Mouse (Mus musculus) small intestine, adult 2 months (tissue): Measurements from ENCODE around the gene 4921507P07Rik. TPM values are rescaled to one million over a fixed set of nuclear protein-coding genes. Genes with fewer than 3 reads are reported as not detected.

Experiments used
- H3K27ac ChIP-seq: fragments of 200-500 bp; 2 replicates; pipeline ENCODE4 v1.5.1; 2012; ENCODE audit warnings: low read depth, low read length, control low read depth, inconsistent platforms; ENCODE audit not compliant: insufficient read depth
- H3K27me3 ChIP-seq: fragments of 200-500 bp; 2 replicates; pipeline ENCODE4 v1.6.1; 2012; ENCODE audit warnings: mild to moderate bottlenecking, moderate library complexity, low read length, inconsistent platforms; ENCODE audit not compliant: control insufficient read depth, insufficient read depth
- H3K36me3 ChIP-seq: fragments of 200-500 bp; 2 replicates; pipeline ENCODE4 v1.6.1; 2012; ENCODE audit warnings: mild to moderate bottlenecking, low read length, control low read depth, inconsistent platforms; ENCODE audit not compliant: control insufficient read depth, insufficient read depth
- H3K4me1 ChIP-seq: fragments of 200-500 bp; 2 replicates; pipeline ENCODE4 v1.6.1; 2012; ENCODE audit warnings: low read length, inconsistent platforms, mixed read lengths; ENCODE audit not compliant: control insufficient read depth, insufficient read depth, insufficient read length
- H3K4me3 ChIP-seq: fragments of 200-500 bp; 2 replicates; pipeline ENCODE4 v1.5.1; 2012; ENCODE audit warnings: low read depth, mild to moderate bottlenecking, control low read depth, inconsistent platforms, low read length, moderate library complexity
- CTCF ChIP-seq: fragments of 200-500 bp; IDR thresholded peaks from 2 replicates; pipeline ENCODE4 v1.5.1; 2012; ENCODE audit warnings: low read depth, mild to moderate bottlenecking, control low read depth, inconsistent platforms, low read length, moderate library complexity, mixed read lengths; ENCODE audit not compliant: insufficient replicate concordance, insufficient read length; ENCODE audit errors: extremely low read depth
- POLR2A ChIP-seq: fragments of 200-500 bp; IDR thresholded peaks from 2 replicates; pipeline ENCODE4 v1.6.1; 2012; ENCODE audit warnings: low read depth, mild to moderate bottlenecking, control low read depth, inconsistent platforms, low read length, moderate library complexity
- WGBS: fragments of 180-500 bp; shearing (Covaris S2); methylation state at CpG from one replicate; pipeline ENCODE4 v1.1.7; 2018; 5-methylcytosine and 5-hydroxymethylcytosine counted together
- polyA plus RNA-seq: library from polyadenylated mRNA; depleted of rRNA; stranded (reverse); fragments of >200 nt; gene quantifications from 2 replicates; pipeline ENCODE4 v1.2.3, GENCODE M21; 2012

4921507P07Rik gene
- polyA plus RNA-seq, 1 experiment, result not detected

- Histone ChIP-seq H3K27me3 (no peaks in the 10 kb centered on the region), H3K27ac (no peak overlapping the region), H3K4me3 (no peak overlapping the region), H3K36me3 (no peaks in the 10 kb centered on the region), H3K4me1 (no peaks in the 10 kb centered on the region)
- TF ChIP-seq POLR2A, result no peak
- peak; percentile 75; the same call in 1 of the 2 replicates for TF ChIP-seq CTCF
- 26% methylated on average over 4 of the region's 4 CpGs for WGBS
Observed at GRCm38 (mm10) chr6:50601620-50602019, 5.2 kb upstream of the 4921507P07Rik start.

GRCm38 (mm10) chr6:50598560-50598959 lies 2.1 kb upstream of the 4921507P07Rik start:
- Histone ChIP-seq H3K36me3 (no peaks in the 10 kb centered on the region), H3K27me3 (no peaks in the 10 kb centered on the region), H3K27ac (no peak overlapping the region), H3K4me3 (no peak overlapping the region), H3K4me1 (no peaks in the 10 kb centered on the region)
- TF ChIP-seq CTCF (no peak), POLR2A (no peak)
- 28% methylated on average over 5 of the region's 5 CpGs for WGBS

- Histone ChIP-seq H3K4me3 (no peak overlapping the region), H3K4me1 (no peaks in the 10 kb centered on the region), H3K36me3 (no peaks in the 10 kb centered on the region), H3K27me3 (no peaks in the 10 kb centered on the region), H3K27ac (no peak overlapping the region)
- 93% methylated on average over 2 of the region's 2 CpGs for WGBS
- TF ChIP-seq POLR2A (no peak), CTCF (no peak)
Observed at GRCm38 (mm10) chr6:50594372-50594771, 2.1 kb downstream of the 4921507P07Rik start.

GRCm38 (mm10) chr6:50593334-50593845 lies 3.0 kb downstream of the 4921507P07Rik start:
- TF ChIP-seq POLR2A, result no peak
- 86% methylated on average over 10 of the region's 10 CpGs for WGBS
- H3K27ac ChIP-seq, result no peak overlapping the region
- no peak overlapping the region for H3K4me3 ChIP-seq
- no peaks in the 10 kb centered on the region for H3K36me3 ChIP-seq
- no peaks in the 10 kb centered on the region for H3K4me1 ChIP-seq
- no peaks in the 10 kb centered on the region for H3K27me3 ChIP-seq

- Histone ChIP-seq H3K27ac (no peak overlapping the region), H3K4me3 (no peak overlapping the region), H3K4me1 (no peaks in the 10 kb centered on the region), H3K36me3 (no peaks in the 10 kb centered on the region), H3K27me3 (no peaks in the 10 kb centered on the region)
- 25% methylated on average over 3 of the region's 3 CpGs for WGBS
- no peak for TF ChIP-seq CTCF
- TF ChIP-seq POLR2A, result no peak
Observed at GRCm38 (mm10) chr6:50590234-50590633, 6.2 kb downstream of the 4921507P07Rik start.

- Histone ChIP-seq H3K36me3 (no peaks in the 10 kb centered on the region), H3K27me3 (no peaks in the 10 kb centered on the region), H3K4me1 (no peaks in the 10 kb centered on the region), H3K27ac (no peak overlapping the region), H3K4me3 (no peak overlapping the region)
- TF ChIP-seq CTCF (no peak), POLR2A (no peak)
- WGBS, result 98% methylated on average over 1 of the region's 1 CpGs
Observed at GRCm38 (mm10) chr6:50588251-50588650, 8.2 kb downstream of the 4921507P07Rik start.

GRCm38 (mm10) chr6:50587412-50587811 lies 9.0 kb downstream of the 4921507P07Rik start:
- TF ChIP-seq CTCF (no peak), POLR2A (no peak)
- 72% methylated on average over 2 of the region's 2 CpGs for WGBS
- H3K27ac ChIP-seq, result no peak overlapping the region
- no peak overlapping the region for H3K4me3 ChIP-seq
- H3K4me1 ChIP-seq, result no peaks in the 10 kb centered on the region
- H3K36me3 ChIP-seq, result no peaks in the 10 kb centered on the region
- H3K27me3 ChIP-seq, result no peaks in the 10 kb centered on the region

- Histone ChIP-seq H3K4me1 (no peaks in the 10 kb centered on the region), H3K36me3 (no peaks in the 10 kb centered on the region), H3K27ac (no peak overlapping the region), H3K27me3 (no peaks in the 10 kb centered on the region), H3K4me3 (no peak overlapping the region)
- TF ChIP-seq CTCF, result no peak
- no peak for TF ChIP-seq POLR2A
- WGBS, result 68% methylated on average over 5 of the region's 5 CpGs
Observed at GRCm38 (mm10) chr6:50586316-50586715, 10.1 kb downstream of the 4921507P07Rik start.
